Mouse (Mus musculus) CH12.LX (cell line): Measurements from ENCODE around the gene Ghdc.

ENCODE experiments used
- EP300 ChIP-seq: IDR thresholded peaks from 2 replicates; pipeline ENCODE4 v1.6.1; 2011; ENCODE audit warnings: low read length, improper control_type of control experiment
- NELFE ChIP-seq: IDR thresholded peaks from 2 replicates; pipeline ENCODE4 v1.6.1; 2011; ENCODE audit warnings: low read depth, low read length, improper control_type of control experiment

GRCm38 (mm10) chr11:100737105-100737733, 33.5 kb downstream of the Ghdc start:
- TF ChIP-seq NELFE, result no peak
- TF ChIP-seq EP300, result no peak
